Mouse (Mus musculus): ENCODE measurements at regions not wholly inside any gene's neighbourhood (a gene's known extent, or its start where the extent isn't known, plus 50 kb on each side); places are given as distances from the start of the nearest gene placed in this dataset.

- intact Hi-C loops (cut with DNase I): no loop called here
These were observed 173.9 kb upstream of the Clnk start for GRCm38 (mm10) chr5:39050512-39050911.

GRCm38 (mm10) chr5:39049141-39049540 is 172.5 kb upstream of the Clnk start:
- intact Hi-C loops (cut with DNase I): no loop called here

GRCm38 (mm10) chr5:39040467-39040866 is 163.9 kb upstream of the Clnk start:
- intact Hi-C loops (cut with DNase I): no loop called here

GRCm38 (mm10) chr5:39023241-39023640 is 146.6 kb upstream of the Clnk start:
- intact Hi-C loops (cut with DNase I): no loop called here

GRCm38 (mm10) chr5:39000643-39001042 is 124.0 kb upstream of the Clnk start:
- intact Hi-C loops (cut with DNase I): no loop called here

GRCm38 (mm10) chr5:38999700-39000099 is 123.1 kb upstream of the Clnk start:
- intact Hi-C loops (cut with DNase I): no loop called here

- intact Hi-C loops (cut with DNase I): no loop called here
These were observed 96.0 kb upstream of the Clnk start for GRCm38 (mm10) chr5:38972397-38973159.

- intact Hi-C loops (cut with DNase I): no loop called here
These were observed 93.9 kb upstream of the Clnk start for GRCm38 (mm10) chr5:38970497-38970896.

- intact Hi-C loops (cut with DNase I): no loop called here
These were observed 90.4 kb upstream of the Clnk start for GRCm38 (mm10) chr5:38967010-38967409.

- intact Hi-C loops (cut with DNase I): no loop called here
These were observed 87.8 kb upstream of the Clnk start for GRCm38 (mm10) chr5:38964445-38964844.

- intact Hi-C loops (cut with DNase I): no loop called here
These were observed 74.1 kb upstream of the Clnk start for GRCm38 (mm10) chr5:38950520-38951288.

GRCm38 (mm10) chr5:38945903-38946686 is 69.5 kb upstream of the Clnk start:
- intact Hi-C loops (cut with DNase I): no loop called here

GRCm38 (mm10) chr5:38932382-38933079 is 55.9 kb upstream of the Clnk start:
- intact Hi-C loops (cut with DNase I): no loop called here

GRCm38 (mm10) chr5:38927051-38927450 is 50.4 kb upstream of the Clnk start:
- intact Hi-C loops (cut with DNase I): no loop called here

Measured in adrenal gland (tissue).